Mouse (Mus musculus) neural tube, embryonic 14.5 days (tissue): ENCODE measurements around the gene Bicd2. TPM values are rescaled to one million over a fixed set of nuclear protein-coding genes. Genes with fewer than 3 reads are reported as not detected.

Experiments used
- ATAC-seq: fragments of 200-750 bp; cut with Nextera tagmentation; 2 replicates; pipeline ENCODE4 v1.8.0; 2017; ENCODE audit warnings: low read depth, mild to moderate bottlenecking, moderate TSS enrichment, moderate library complexity
- H3K27ac ChIP-seq: fragments of 300-500 bp; sonication (generic); 2 replicates; pipeline ENCODE4 v1.5.1; 2014; ENCODE audit warnings: low read depth, mild to moderate bottlenecking, control low read depth, low read length, moderate library complexity, mixed read lengths
- H3K27me3 ChIP-seq: fragments of 300-500 bp; sonication (generic); 2 replicates; pipeline ENCODE4 v1.6.1; 2014; ENCODE audit warnings: low read length; ENCODE audit not compliant: control insufficient read depth, insufficient read depth
- H3K36me3 ChIP-seq: fragments of 300-500 bp; sonication (generic); 2 replicates; pipeline ENCODE4 v1.6.1; 2014; ENCODE audit warnings: low read length, mixed read lengths; ENCODE audit not compliant: control insufficient read depth, insufficient read depth
- H3K4me1 ChIP-seq: fragments of 300-500 bp; sonication (generic); 2 replicates; pipeline ENCODE4 v1.6.1; 2014; ENCODE audit warnings: low read length; ENCODE audit not compliant: control insufficient read depth, insufficient read depth
- H3K4me2 ChIP-seq: fragments of 300-500 bp; sonication (generic); 2 replicates; pipeline ENCODE4 v1.6.1; 2014; ENCODE audit warnings: mild to moderate bottlenecking, low read depth, low read length, control low read depth
- H3K4me3 ChIP-seq: fragments of 300-500 bp; sonication (generic); 2 replicates; pipeline ENCODE4 v1.5.1; 2014; ENCODE audit warnings: low read depth, low read length, control low read depth, mixed read lengths
- H3K9ac ChIP-seq: fragments of 300-500 bp; sonication (generic); replicated peaks from 2 replicates; pipeline ENCODE4 v1.6.1; 2014; ENCODE audit warnings: low read depth, mild to moderate bottlenecking, control low read depth, low read length, mixed read lengths
- H3K9me3 ChIP-seq: fragments of 300-500 bp; sonication (generic); 2 replicates; pipeline ENCODE4 v1.6.1; 2016; ENCODE audit warnings: low read length; ENCODE audit not compliant: control insufficient read depth
- WGBS: fragments of 180-500 bp; shearing (Covaris S2); extraction: QIAGEN DNeasy Blood & Tissue Kit; methylation state at CpG from one replicate; pipeline ENCODE4 v1.1.7; 2014; 5-methylcytosine and 5-hydroxymethylcytosine counted together
- polyA plus RNA-seq: library from polyadenylated mRNA; unstranded; fragments of >200 nt; fragmentation: Nextera tagmentation; extraction: Ambion mirVana; gene quantifications from 2 replicates; pipeline ENCODE4 v1.2.1, GENCODE M21; 2014

The Bicd2 gene
- polyA plus RNA-seq, 1 experiment from 2014 or later, result 27.6 TPM

- H3K4me3 ChIP-seq, result no peak overlapping the region
- peaks cover 3% of the 10 kb centered on the region; the same call in 1 of the 2 replicates for H3K36me3 ChIP-seq
- H3K4me2 ChIP-seq, result no peak overlapping the region
- H3K27me3 ChIP-seq, result no peaks in the 10 kb centered on the region
- no peaks in the 10 kb centered on the region for H3K9me3 ChIP-seq
- peaks cover under 1% of the 10 kb centered on the region for H3K4me1 ChIP-seq
- no peak for ATAC-seq
- WGBS, result 90% methylated on average over 1 of the region's 1 CpGs
- H3K9ac ChIP-seq, result no peak overlapping the region
- no peak overlapping the region; the same call in 1 of the 2 replicates for H3K27ac ChIP-seq
Observed at GRCm38 (mm10) chr13:49428042-49428675, 86.8 kb downstream of the Bicd2 start.

GRCm38 (mm10) chr13:49430529-49430928 is 89.1 kb downstream of the Bicd2 start:
- no peak overlapping the region for H3K27ac ChIP-seq
- no peak for ATAC-seq
- no peaks in the 10 kb centered on the region for H3K27me3 ChIP-seq
- H3K4me3 ChIP-seq, result no peak overlapping the region
- H3K4me2 ChIP-seq, result no peak overlapping the region
- H3K9ac ChIP-seq, result no peak overlapping the region
- WGBS, result 86% methylated on average over 4 of the region's 4 CpGs
- H3K4me1 ChIP-seq, result no peaks in the 10 kb centered on the region
- H3K9me3 ChIP-seq, result no peaks in the 10 kb centered on the region
- H3K36me3 ChIP-seq, result peaks cover 9% of the 10 kb centered on the region

GRCm38 (mm10) chr13:49433268-49434029 is 92.1 kb downstream of the Bicd2 start:
- no peaks in the 10 kb centered on the region for H3K4me1 ChIP-seq
- H3K9me3 ChIP-seq, result no peaks in the 10 kb centered on the region
- no peak overlapping the region for H3K4me3 ChIP-seq
- H3K9ac ChIP-seq, result no peak overlapping the region
- 95% methylated on average over 2 of the region's 2 CpGs for WGBS
- H3K27ac ChIP-seq, result no peak overlapping the region
- no peak for ATAC-seq
- no peak overlapping the region for H3K4me2 ChIP-seq
- H3K36me3 ChIP-seq, result peaks cover 23% of the 10 kb centered on the region
- no peaks in the 10 kb centered on the region for H3K27me3 ChIP-seq

GRCm38 (mm10) chr13:49435745-49436144 is 94.4 kb downstream of the Bicd2 start:
- whole genome bisulfite sequencing, result 96% methylated on average over 1 of the region's 1 CpGs
- no peak overlapping the region for H3K4me3 ChIP-seq
- no peak overlapping the region for H3K9ac ChIP-seq
- H3K27ac ChIP-seq, result no peak overlapping the region
- no peak for ATAC-seq
- H3K9me3 ChIP-seq, result no peaks in the 10 kb centered on the region
- no peak overlapping the region for H3K4me2 ChIP-seq
- H3K27me3 ChIP-seq, result no peaks in the 10 kb centered on the region
- H3K36me3 ChIP-seq, result peaks cover 23% of the 10 kb centered on the region
- no peaks in the 10 kb centered on the region for H3K4me1 ChIP-seq

GRCm38 (mm10) chr13:49436170-49436569 is 94.8 kb downstream of the Bicd2 start:
- no peak for ATAC-seq

More at GRCm38 (mm10) chr13:49436170-49436569, 94.8 kb downstream of the Bicd2 start:
- H3K27me3 ChIP-seq, result no peaks in the 10 kb centered on the region
- H3K27ac ChIP-seq, result no peak overlapping the region
- no peak overlapping the region for H3K9ac ChIP-seq
- no peaks in the 10 kb centered on the region for H3K9me3 ChIP-seq
- no peak overlapping the region for H3K4me2 ChIP-seq
- WGBS, result 77% methylated on average over 4 of the region's 4 CpGs
- peaks cover 23% of the 10 kb centered on the region for H3K36me3 ChIP-seq
- no peaks in the 10 kb centered on the region for H3K4me1 ChIP-seq
- H3K4me3 ChIP-seq, result no peak overlapping the region

Other genes starting within 250 kb of the Bicd2 start
- gene Wnk2, start 193.6 kb upstream of the Bicd2 start, polyA plus RNA-seq, result 26.5 and 33.1 TPM in 2 replicates
- 29.0 and 34.8 TPM in 2 replicates for gene Ninj1, start 154.1 kb upstream of the Bicd2 start, polyA plus RNA-seq
- 35.7 and 37.3 TPM in 2 replicates for gene Card19, start 125.5 kb upstream of the Bicd2 start, polyA plus RNA-seq
- gene Susd3, start 92.9 kb upstream of the Bicd2 start, polyA plus RNA-seq, result 0.56 and 0.91 TPM in 2 replicates
- 2.2 and 2.4 TPM in 2 replicates for gene Fgd3, start 21.3 kb upstream of the Bicd2 start, polyA plus RNA-seq
- 14.8 and 15.8 TPM in 2 replicates for gene Ippk, start 79.7 kb downstream of the Bicd2 start, polyA plus RNA-seq
- 0.71 and 0.73 TPM in 2 replicates for gene Tes3-ps, start 151.7 kb downstream of the Bicd2 start, polyA plus RNA-seq
- 1.3 and 1.8 TPM in 2 replicates for gene Ecm2, start 163.2 kb downstream of the Bicd2 start, polyA plus RNA-seq
- 0.51 and 1.3 TPM in 2 replicates for gene Aspn, start 202.9 kb downstream of the Bicd2 start, polyA plus RNA-seq
- 0.19 and 0.58 TPM in 2 replicates for gene Omd, start 240.9 kb downstream of the Bicd2 start, polyA plus RNA-seq